Mouse (Mus musculus): ENCODE data around the gene Ubac1. TPM values are rescaled to one million over a fixed set of nuclear protein-coding genes. Genes with fewer than 3 reads are reported as not detected.
A peak's percentile ranks its signal among the peaks of the same experiment; 100 is the strongest.

Ubac1 gene
- polyA plus RNA-seq (2015; fragmentation: Nextera tagmentation; extraction: Ambion mirVana), result 89.7 and 93.6 TPM in 2 replicates

DNA sequence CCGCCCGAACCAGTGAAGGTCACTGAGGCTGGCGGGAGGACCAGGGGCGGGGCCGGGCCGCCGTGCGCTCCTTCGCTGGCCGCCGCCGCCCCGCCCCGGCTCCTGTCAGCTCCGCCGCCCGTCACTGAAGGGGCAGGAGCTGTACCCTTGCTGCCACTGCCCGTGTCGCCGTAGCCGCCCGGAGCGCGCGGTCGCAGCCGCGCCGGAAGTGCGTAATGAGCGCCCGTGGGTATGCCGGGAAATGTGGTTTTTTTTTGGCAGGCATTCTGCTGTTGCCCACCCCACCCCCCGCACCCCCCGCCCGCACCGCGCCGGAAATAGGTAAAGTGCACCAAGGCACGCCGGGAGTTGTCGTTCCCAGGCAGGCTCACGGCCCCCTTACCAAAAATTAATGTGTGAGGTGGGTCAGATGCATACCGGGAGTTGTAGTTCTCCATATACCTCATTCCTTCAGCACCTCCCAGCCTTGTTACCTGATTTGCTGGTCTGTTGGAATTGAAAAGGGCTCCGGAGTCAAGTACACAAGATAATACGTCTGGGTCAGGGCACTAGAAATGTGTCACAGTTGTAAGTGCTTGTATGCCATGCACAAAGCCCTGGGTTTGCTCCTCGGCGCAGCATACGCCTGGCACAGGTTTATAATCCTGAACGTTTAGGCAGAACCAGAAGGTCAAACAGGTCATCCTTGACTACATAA, at the start of gene Ubac1:
Gene Ubac1 (minus strand): TSS at position 187 of the 697 bp plus-strand sequence.
- no peaks in the 10 kb centered on the region for H3K36me3 ChIP-seq
- H3K27me3 ChIP-seq, result 0 out of 2 replicates have a peak, but pooled peaks cover 3% of the 10 kb centered on the region
- H3K4me3 ChIP-seq, result peak within 1 kb of the TSS; percentile 94
- H3K27ac ChIP-seq, result peak within 1 kb of the TSS; percentile 88
- ATAC-seq (ENCODE audit: insufficient number of reproducible peaks, insufficient read depth, low FRiP score, low TSS enrichment, low read depth), result peak; percentile 90
- no peaks in the 10 kb centered on the region for H3K9me3 ChIP-seq
- peak within 1 kb of the TSS; percentile 75 for H3K4me2 ChIP-seq
- H3K4me1 ChIP-seq, result peaks cover 13% of the 10 kb centered on the region
- peak within 1 kb of the TSS; percentile 82 for H3K9ac ChIP-seq
- WGBS, result 6% methylated on average over 50 of the region's 50 CpGs

DNA sequence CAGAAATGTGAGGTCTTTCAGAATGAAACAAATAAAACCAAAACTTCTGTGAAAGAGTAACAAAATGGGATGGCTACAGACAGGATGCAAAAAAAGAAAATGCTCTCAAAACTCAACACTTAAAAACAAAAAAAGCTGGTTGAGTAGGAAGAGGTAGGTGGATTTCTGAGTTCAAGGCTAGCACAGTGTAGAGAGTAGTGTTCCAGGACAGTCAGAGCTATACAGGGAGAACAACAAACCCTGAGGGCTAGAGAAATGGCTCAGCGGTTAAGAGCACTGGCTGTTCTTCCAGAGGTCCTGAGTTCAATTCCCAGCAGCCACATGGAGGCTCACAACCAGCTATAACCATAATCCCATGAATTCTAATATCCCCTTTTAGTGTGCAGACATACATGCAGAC, 47.0 kb upstream of the Ubac1 start:
- no peak overlapping the region for H3K27ac ChIP-seq
- peaks cover 8% of the 10 kb centered on the region; the same call in 1 of the 2 replicates for H3K4me1 ChIP-seq
- no peaks in the 10 kb centered on the region for H3K36me3 ChIP-seq
- 76% methylated on average over 1 of the region's 1 CpGs for WGBS
- no peak for ATAC-seq (ENCODE audit: insufficient number of reproducible peaks, insufficient read depth, low FRiP score, low TSS enrichment, low read depth)
- no peaks in the 10 kb centered on the region for H3K9me3 ChIP-seq
- H3K27me3 ChIP-seq, result no peaks in the 10 kb centered on the region
- H3K4me2 ChIP-seq, result no peak overlapping the region
- H3K4me3 ChIP-seq, result no peak overlapping the region
- no peak overlapping the region for H3K9ac ChIP-seq

DNA sequence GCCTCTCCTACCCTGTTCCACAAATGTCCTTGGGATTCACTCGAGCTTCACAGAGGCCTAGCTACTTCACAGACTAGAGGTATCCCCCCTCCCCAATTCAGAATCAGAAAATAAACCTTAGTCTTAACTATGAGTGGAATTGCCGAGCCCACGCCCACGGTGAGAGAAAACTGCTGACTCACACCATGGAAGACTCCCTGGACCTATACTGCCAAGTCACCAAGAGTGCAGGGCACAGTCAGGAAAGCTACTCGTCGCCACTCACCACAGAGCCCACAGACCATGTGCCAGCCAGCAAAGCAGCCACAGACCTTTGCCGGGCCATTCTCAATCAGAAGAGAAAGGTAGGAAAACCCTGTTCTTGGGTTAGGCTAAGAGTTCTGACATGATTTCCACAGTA, 46.6 kb upstream of the Ubac1 start:
- Histone ChIP-seq H3K9me3 (no peaks in the 10 kb centered on the region), H3K36me3 (no peaks in the 10 kb centered on the region), H3K4me2 (no peak overlapping the region), H3K27me3 (no peaks in the 10 kb centered on the region), H3K9ac (no peak overlapping the region), H3K4me3 (no peak overlapping the region), H3K4me1 (peaks cover 8% of the 10 kb centered on the region; the same call in 1 of the 2 replicates), H3K27ac (no peak overlapping the region)
- no peak for ATAC-seq (ENCODE audit: insufficient number of reproducible peaks, insufficient read depth, low FRiP score, low TSS enrichment, low read depth)
- 79% methylated on average over 7 of the region's 7 CpGs for WGBS

DNA sequence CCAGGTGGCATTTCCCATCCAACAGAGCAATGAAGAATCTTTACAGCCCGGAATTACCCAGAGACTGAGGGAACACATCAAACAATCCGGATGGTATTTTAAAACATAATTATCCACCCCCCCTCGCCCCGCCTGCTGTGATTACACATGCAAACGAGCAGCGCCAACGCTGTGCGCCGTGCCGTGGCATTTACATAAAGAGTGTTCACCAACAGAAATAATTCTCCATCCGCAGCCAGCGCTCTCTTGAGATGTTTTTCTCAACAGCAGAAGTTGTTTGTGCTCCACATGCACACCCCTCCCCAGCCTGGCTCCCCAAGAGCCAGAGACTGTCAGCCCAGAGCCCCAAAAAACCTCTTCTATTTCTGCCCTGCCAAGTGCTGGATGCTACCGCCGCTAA, 45.0 kb upstream of the Ubac1 start:
- Histone ChIP-seq H3K36me3 (no peaks in the 10 kb centered on the region), H3K27me3 (no peaks in the 10 kb centered on the region), H3K4me2 (no peak overlapping the region), H3K4me1 (peaks cover 8% of the 10 kb centered on the region; the same call in 1 of the 2 replicates), H3K27ac (no peak overlapping the region), H3K4me3 (no peak overlapping the region), H3K9ac (no peak overlapping the region), H3K9me3 (no peaks in the 10 kb centered on the region)
- WGBS, result 83% methylated on average over 14 of the region's 14 CpGs
- no peak for ATAC-seq (ENCODE audit: insufficient number of reproducible peaks, insufficient read depth, low FRiP score, low TSS enrichment, low read depth)

DNA sequence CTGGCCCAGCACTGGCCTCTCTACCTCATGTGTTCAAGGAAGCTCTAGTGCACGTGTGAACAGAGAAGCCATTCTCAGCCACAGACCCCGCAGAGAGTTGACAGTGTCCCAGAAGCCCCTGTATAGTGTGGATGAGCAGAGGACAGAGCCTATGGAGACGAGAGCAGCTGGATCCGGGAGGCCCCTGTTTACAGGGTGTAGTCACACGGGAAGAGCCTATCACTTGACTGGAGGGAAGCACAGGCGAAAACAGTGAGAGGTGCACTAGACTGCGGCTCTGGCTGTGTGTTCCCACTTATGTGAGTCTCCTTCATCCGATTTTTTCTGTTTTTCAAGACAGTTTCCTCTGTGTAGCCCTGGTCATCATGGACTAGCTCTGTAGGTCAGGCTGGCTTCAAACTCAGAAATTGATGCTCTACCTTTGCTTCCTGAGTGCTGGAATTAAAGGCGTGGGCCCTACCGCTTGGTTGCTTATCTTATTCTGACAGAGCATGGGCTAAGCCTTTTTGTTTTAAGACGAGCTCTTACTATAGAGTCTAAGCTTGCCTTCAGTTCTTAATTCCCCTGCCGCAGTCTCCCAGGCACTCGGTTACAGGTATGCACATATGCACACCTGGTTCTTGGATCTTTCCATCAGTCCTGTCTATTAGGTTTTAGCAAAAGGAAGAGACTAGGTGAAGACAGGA, 41.3 kb upstream of the Ubac1 start:
- 81% methylated on average over 13 of the region's 13 CpGs for WGBS

DNA sequence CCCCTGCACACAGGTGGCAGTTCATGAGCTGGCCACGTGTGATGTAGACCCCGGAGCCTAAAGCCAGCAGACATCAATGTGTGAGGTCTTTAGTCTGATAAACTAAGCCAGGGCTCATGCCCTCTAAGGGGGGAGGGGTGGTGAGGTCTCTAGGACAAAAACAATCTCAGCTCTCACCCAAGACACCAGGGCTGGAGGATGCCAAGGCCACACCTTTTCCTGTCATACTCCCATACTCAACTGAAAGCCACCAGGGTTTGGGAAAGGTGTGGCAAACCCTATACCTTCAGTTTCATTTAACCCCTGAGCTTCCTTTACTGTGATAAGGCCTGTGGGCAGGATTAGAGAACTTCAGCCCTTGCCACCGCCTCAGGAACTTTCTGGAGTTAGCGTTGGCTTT, 40.7 kb upstream of the Ubac1 start:
- H3K4me2 ChIP-seq, result no peak overlapping the region
- peaks cover 3% of the 10 kb centered on the region; the same call in 1 of the 2 replicates for H3K36me3 ChIP-seq
- H3K4me3 ChIP-seq, result no peak overlapping the region
- H3K27ac ChIP-seq, result no peak overlapping the region
- no peak for ATAC-seq (ENCODE audit: insufficient number of reproducible peaks, insufficient read depth, low FRiP score, low TSS enrichment, low read depth)
- no peaks in the 10 kb centered on the region for H3K27me3 ChIP-seq
- H3K4me1 ChIP-seq, result 0 out of 2 replicates have a peak, but pooled peaks cover 4% of the 10 kb centered on the region
- whole genome bisulfite sequencing, result 71% methylated on average over 4 of the region's 4 CpGs
- no peaks in the 10 kb centered on the region for H3K9me3 ChIP-seq
- H3K9ac ChIP-seq, result no peak overlapping the region

More for the DNA sequence above, 41.3 kb upstream of the Ubac1 start:
- no peak for ATAC-seq (ENCODE audit: insufficient number of reproducible peaks, insufficient read depth, low FRiP score, low TSS enrichment, low read depth)
- no peaks in the 10 kb centered on the region for H3K27me3 ChIP-seq
- H3K4me3 ChIP-seq, result no peak overlapping the region
- H3K4me1 ChIP-seq, result 0 out of 2 replicates have a peak, but pooled peaks cover 4% of the 10 kb centered on the region
- no peak overlapping the region for H3K4me2 ChIP-seq
- no peaks in the 10 kb centered on the region for H3K9me3 ChIP-seq
- H3K9ac ChIP-seq, result no peak overlapping the region
- H3K27ac ChIP-seq, result no peak overlapping the region
- H3K36me3 ChIP-seq, result peaks cover 3% of the 10 kb centered on the region; the same call in 1 of the 2 replicates

DNA sequence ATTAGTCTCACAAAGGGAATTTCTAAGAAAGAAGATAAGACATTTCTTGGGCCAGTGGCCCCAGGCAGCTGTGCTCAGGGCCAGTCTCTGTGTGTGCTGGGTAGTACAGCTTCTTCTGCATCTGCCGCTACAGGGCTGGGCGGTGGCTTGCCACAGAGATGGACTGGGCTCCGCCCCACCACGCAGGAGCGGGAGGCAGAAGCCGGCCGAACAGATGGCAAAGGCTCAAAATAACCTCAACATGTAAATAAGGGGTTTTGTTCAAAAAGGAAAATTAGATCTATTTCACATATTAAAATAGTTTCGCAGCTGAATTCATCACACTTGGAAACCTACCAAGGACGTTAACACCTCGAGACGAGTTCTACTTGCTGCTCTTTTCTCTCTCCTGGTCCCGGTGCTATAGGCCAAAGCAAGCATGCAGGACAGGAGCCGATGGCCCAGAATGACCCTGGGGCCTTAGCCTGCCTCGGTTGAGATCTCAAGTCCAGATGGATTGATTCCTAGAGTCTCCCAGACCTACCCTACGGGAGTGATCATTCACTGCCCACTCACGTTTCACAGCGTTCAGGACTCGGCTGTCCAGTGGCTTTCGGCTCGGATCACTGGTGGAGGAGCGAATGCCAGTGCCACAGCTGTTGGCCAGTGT, 39.6 kb upstream of the Ubac1 start:
- peaks cover 3% of the 10 kb centered on the region; the same call in 1 of the 2 replicates for H3K36me3 ChIP-seq
- WGBS, result 66% methylated on average over 21 of the region's 21 CpGs
- H3K4me2 ChIP-seq, result no peak overlapping the region
- H3K27me3 ChIP-seq, result no peaks in the 10 kb centered on the region
- no peak overlapping the region for H3K9ac ChIP-seq
- H3K27ac ChIP-seq, result no peak overlapping the region
- no peak for ATAC-seq (ENCODE audit: insufficient number of reproducible peaks, insufficient read depth, low FRiP score, low TSS enrichment, low read depth)
- no peak overlapping the region for H3K4me3 ChIP-seq
- no peaks in the 10 kb centered on the region for H3K9me3 ChIP-seq
- H3K4me1 ChIP-seq, result 0 out of 2 replicates have a peak, but pooled peaks cover 4% of the 10 kb centered on the region

DNA sequence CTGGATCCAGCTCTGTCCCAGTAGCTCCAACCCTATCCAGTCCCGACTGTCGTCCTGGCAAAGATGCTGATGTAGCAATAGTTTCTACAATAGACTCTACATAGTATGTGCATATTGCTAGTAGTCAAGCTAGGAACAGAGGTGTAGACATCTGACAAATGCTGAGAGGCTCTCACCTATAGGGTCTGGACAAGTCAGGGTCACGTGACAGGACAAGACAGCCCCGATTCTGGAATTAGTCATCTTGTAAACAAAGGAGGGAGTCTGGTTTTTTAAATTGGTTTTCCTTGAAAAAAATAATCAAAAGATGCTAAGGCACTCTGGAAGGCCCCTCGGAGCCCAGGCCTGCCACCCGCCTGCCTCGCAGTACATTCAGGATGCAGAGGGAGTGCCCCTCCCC, 35.5 kb upstream of the Ubac1 start:
- Histone ChIP-seq H3K27ac (no peak overlapping the region), H3K9ac (no peak overlapping the region), H3K4me3 (no peak overlapping the region), H3K4me1 (0 out of 2 replicates have a peak, but pooled peaks cover 7% of the 10 kb centered on the region), H3K9me3 (no peaks in the 10 kb centered on the region), H3K4me2 (no peak overlapping the region), H3K27me3 (no peaks in the 10 kb centered on the region), H3K36me3 (peaks cover 3% of the 10 kb centered on the region; the same call in 1 of the 2 replicates)
- WGBS, result 86% methylated on average over 7 of the region's 7 CpGs
- ATAC-seq (ENCODE audit: insufficient number of reproducible peaks, insufficient read depth, low FRiP score, low TSS enrichment, low read depth), result no peak

DNA sequence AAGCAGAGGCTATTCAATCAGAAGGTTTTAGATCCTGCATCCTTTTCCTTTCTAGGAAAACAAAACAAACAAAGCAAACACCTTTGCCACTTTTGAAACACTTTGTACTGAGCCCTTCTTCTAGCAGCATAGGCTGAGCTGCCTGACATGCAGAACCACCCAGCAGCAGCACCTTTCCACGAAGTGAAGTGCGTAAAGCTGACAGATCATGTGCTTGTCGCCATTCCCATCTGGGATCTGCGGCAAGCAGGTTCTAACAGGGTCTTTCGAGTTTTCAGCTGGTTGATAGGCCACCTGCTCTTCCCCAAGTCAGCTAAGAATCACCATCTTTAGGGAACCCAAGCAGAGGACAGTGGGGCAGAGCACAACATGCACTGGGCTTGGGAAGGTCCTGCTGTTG, 34.7 kb upstream of the Ubac1 start:
- Histone ChIP-seq H3K4me1 (0 out of 2 replicates have a peak, but pooled peaks cover 3% of the 10 kb centered on the region), H3K9ac (no peak overlapping the region), H3K4me2 (no peak overlapping the region), H3K27ac (no peak overlapping the region), H3K36me3 (peaks cover 3% of the 10 kb centered on the region; the same call in 1 of the 2 replicates), H3K27me3 (no peaks in the 10 kb centered on the region), H3K4me3 (no peak overlapping the region), H3K9me3 (no peaks in the 10 kb centered on the region)
- no peak for ATAC-seq (ENCODE audit: insufficient number of reproducible peaks, insufficient read depth, low FRiP score, low TSS enrichment, low read depth)
- WGBS, result 73% methylated on average over 5 of the region's 5 CpGs

DNA sequence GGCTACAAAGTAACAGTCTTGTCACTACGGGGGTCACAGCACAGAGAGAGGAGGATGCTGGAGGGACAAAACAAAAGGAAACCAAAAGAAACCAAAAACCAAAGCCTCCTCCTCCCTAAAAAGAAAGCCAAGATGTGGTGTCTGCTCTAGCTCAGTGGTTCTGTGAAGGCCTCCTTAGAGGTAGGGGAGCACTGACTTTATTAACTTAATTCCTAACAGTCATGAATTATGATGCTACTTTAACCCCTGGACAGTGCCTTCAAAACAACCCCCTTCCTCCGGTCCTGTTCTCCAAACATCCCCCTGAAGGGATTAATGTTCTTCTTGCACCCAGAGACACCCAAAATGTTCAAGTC, 34.2 kb upstream of the Ubac1 start:
- WGBS, result 45% methylated on average over 2 of the region's 2 CpGs
- no peak for ATAC-seq (ENCODE audit: insufficient number of reproducible peaks, insufficient read depth, low FRiP score, low TSS enrichment, low read depth)
- H3K9ac ChIP-seq, result no peak overlapping the region

DNA sequence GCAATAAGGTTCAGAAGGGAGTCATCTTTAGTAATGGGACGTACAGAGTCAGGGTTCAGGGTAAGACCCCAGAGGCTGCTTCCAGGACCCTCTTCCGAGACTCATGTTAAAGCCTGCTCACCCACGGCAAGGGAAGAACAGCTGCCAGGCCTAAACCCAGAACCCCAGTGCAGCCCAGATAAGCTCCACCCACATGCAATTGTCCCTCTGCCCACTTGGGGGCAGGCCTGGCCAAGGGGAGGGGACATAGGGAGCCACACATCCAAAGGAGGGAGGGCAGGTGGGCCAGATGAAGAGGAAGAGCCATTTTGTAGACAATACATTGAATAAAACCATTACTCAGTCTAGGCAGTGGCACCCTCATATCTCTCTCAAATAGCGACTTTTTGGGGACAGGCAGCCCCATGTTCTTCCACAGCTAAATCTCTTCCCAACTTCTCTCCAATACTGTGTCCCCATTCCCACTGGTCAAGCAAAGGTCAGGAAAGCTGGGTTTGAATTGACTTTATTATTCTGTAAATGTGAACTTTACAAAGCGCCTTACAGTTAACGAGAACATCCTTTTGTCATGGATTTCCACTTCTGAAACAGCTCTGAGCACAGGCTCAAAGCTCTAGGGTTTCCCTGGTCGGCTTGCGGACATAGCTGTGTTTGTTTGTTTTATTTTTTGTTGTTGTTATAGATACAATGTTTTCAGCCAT, 33.6 kb upstream of the Ubac1 start:
- WGBS, result 39% methylated on average over 8 of the region's 8 CpGs
- Histone ChIP-seq H3K36me3 (peaks cover 3% of the 10 kb centered on the region; the same call in 1 of the 2 replicates), H3K27ac (no peak overlapping the region), H3K4me1 (0 out of 2 replicates have a peak, but pooled peaks cover 3% of the 10 kb centered on the region), H3K9ac (no peak overlapping the region), H3K4me3 (no peak overlapping the region), H3K27me3 (no peaks in the 10 kb centered on the region), H3K4me2 (no peak overlapping the region), H3K9me3 (no peaks in the 10 kb centered on the region)
- 0 out of 2 replicates have a peak, but pooled peaks have one; percentile 13 for ATAC-seq (ENCODE audit: insufficient number of reproducible peaks, insufficient read depth, low FRiP score, low TSS enrichment, low read depth)

More for the DNA sequence above, 34.2 kb upstream of the Ubac1 start:
- Histone ChIP-seq H3K27me3 (no peaks in the 10 kb centered on the region), H3K9me3 (no peaks in the 10 kb centered on the region), H3K36me3 (peaks cover 3% of the 10 kb centered on the region; the same call in 1 of the 2 replicates), H3K4me3 (no peak overlapping the region), H3K27ac (no peak overlapping the region), H3K4me2 (no peak overlapping the region), H3K4me1 (0 out of 2 replicates have a peak, but pooled peaks cover 3% of the 10 kb centered on the region)

Data from embryonic facial prominence, embryonic 13.5 days (tissue).